Mouse (Mus musculus) thymus, adult 2 months (tissue): ENCODE results near the gene Slc38a4. TPM values are rescaled to one million over a fixed set of nuclear protein-coding genes. Genes with fewer than 3 reads are reported as not detected.

ENCODE experiments used
- DNase-seq: peaks from one replicate; pipeline ENCODE4 v3.0.0; 2021
- H3K27ac ChIP-seq: fragments of 200-500 bp; 2 replicates; pipeline ENCODE4 v1.5.1; 2012; ENCODE audit warnings: low read length, control low read depth; ENCODE audit not compliant: control insufficient read depth, insufficient read depth
- H3K27me3 ChIP-seq: fragments of 200-500 bp; 2 replicates; pipeline ENCODE4 v1.6.1; 2012; ENCODE audit warnings: mild to moderate bottlenecking, low read length, moderate library complexity, mixed read lengths; ENCODE audit not compliant: control insufficient read depth, insufficient read depth
- H3K36me3 ChIP-seq: fragments of 200-500 bp; 2 replicates; pipeline ENCODE4 v1.6.1; 2012; ENCODE audit warnings: mild to moderate bottlenecking, low read length, moderate library complexity; ENCODE audit not compliant: control insufficient read depth, insufficient read depth
- H3K4me1 ChIP-seq: fragments of 200-500 bp; replicated peaks from 2 replicates; pipeline ENCODE4 v1.6.1; 2012; ENCODE audit warnings: low read length; ENCODE audit not compliant: control insufficient read depth, insufficient read depth
- H3K4me3 ChIP-seq: fragments of 200-500 bp; 2 replicates; pipeline ENCODE4 v1.5.1; 2012; ENCODE audit warnings: mild to moderate bottlenecking, low read length, control low read depth, moderate library complexity; ENCODE audit not compliant: control insufficient read depth, insufficient read depth
- CTCF ChIP-seq: fragments of 200-500 bp; IDR thresholded peaks from 2 replicates; pipeline ENCODE4 v1.5.1; 2012; ENCODE audit warnings: mild to moderate bottlenecking, control low read depth, low read length, moderate library complexity, borderline replicate concordance; ENCODE audit not compliant: control insufficient read depth, poor library complexity, insufficient read depth; ENCODE audit errors: extremely low read depth
- POLR2A ChIP-seq: fragments of 200-500 bp; IDR thresholded peaks from 2 replicates; pipeline ENCODE4 v1.6.1; 2012; ENCODE audit warnings: mild to moderate bottlenecking, low read length, control low read depth, moderate library complexity; ENCODE audit not compliant: control insufficient read depth, poor library complexity, insufficient read depth; ENCODE audit errors: extremely low read depth
- WGBS: fragments of 180-500 bp; shearing (Covaris S2); methylation state at CpG from one replicate; pipeline ENCODE4 v1.1.7; 2018; 5-methylcytosine and 5-hydroxymethylcytosine counted together
- polyA plus RNA-seq: library from polyadenylated mRNA; depleted of rRNA; stranded (reverse); fragments of >200 nt; gene quantifications from 2 replicates; pipeline ENCODE4 v1.2.3, GENCODE M21; 2012

Gene Slc38a4
- polyA plus RNA-seq, 1 experiment, result 1.8 TPM

- WGBS, result 86% methylated on average over 5 of the region's 5 CpGs
- H3K4me1 ChIP-seq, result no peaks in the 10 kb centered on the region
- TF ChIP-seq CTCF (no peak), POLR2A (no peak)
- no peak for DNase-seq
- H3K36me3 ChIP-seq, result no peaks in the 10 kb centered on the region
- H3K27me3 ChIP-seq, result no peaks in the 10 kb centered on the region
- H3K27ac ChIP-seq, result no peak overlapping the region
- no peak overlapping the region for H3K4me3 ChIP-seq
These were observed 7.5 kb downstream of the Slc38a4 start for GRCm38 (mm10) chr15:97048267-97048666.

GRCm38 (mm10) chr15:97043921-97044320 lies 11.8 kb downstream of the Slc38a4 start:
- Histone ChIP-seq H3K36me3 (no peaks in the 10 kb centered on the region), H3K27me3 (no peaks in the 10 kb centered on the region), H3K4me1 (no peaks in the 10 kb centered on the region), H3K27ac (no peak overlapping the region), H3K4me3 (no peak overlapping the region)
- no peak for DNase-seq
- TF ChIP-seq CTCF (no peak), POLR2A (no peak)
- WGBS, result 95% methylated on average over 13 of the region's 13 CpGs

- no peaks in the 10 kb centered on the region for H3K4me1 ChIP-seq
- H3K27ac ChIP-seq, result no peak overlapping the region
- WGBS, result 89% methylated on average over 7 of the region's 7 CpGs
- no peak for DNase-seq
- TF ChIP-seq CTCF (no peak), POLR2A (no peak)
- H3K4me3 ChIP-seq, result no peak overlapping the region
- H3K36me3 ChIP-seq, result no peaks in the 10 kb centered on the region
- H3K27me3 ChIP-seq, result no peaks in the 10 kb centered on the region
These were observed 13.7 kb downstream of the Slc38a4 start for GRCm38 (mm10) chr15:97042001-97042491.

- TF ChIP-seq CTCF (no peak), POLR2A (no peak)
- Histone ChIP-seq H3K4me3 (no peak overlapping the region), H3K4me1 (no peaks in the 10 kb centered on the region), H3K27ac (no peak overlapping the region), H3K36me3 (no peaks in the 10 kb centered on the region), H3K27me3 (no peaks in the 10 kb centered on the region)
- 94% methylated on average over 9 of the region's 9 CpGs for WGBS
- DNase-seq, result no peak
These were observed 14.6 kb downstream of the Slc38a4 start for GRCm38 (mm10) chr15:97041182-97041581.

- Histone ChIP-seq H3K4me1 (no peaks in the 10 kb centered on the region), H3K27me3 (no peaks in the 10 kb centered on the region), H3K27ac (no peak overlapping the region), H3K4me3 (no peak overlapping the region), H3K36me3 (no peaks in the 10 kb centered on the region)
- no peak for TF ChIP-seq CTCF
- no peak for TF ChIP-seq POLR2A
- 63% methylated on average over 8 of the region's 8 CpGs for WGBS
- no peak for DNase-seq
These were observed 18.0 kb downstream of the Slc38a4 start for GRCm38 (mm10) chr15:97037710-97038109.

- no peak overlapping the region for H3K27ac ChIP-seq
- H3K4me1 ChIP-seq, result no peaks in the 10 kb centered on the region
- no peaks in the 10 kb centered on the region for H3K27me3 ChIP-seq
- H3K4me3 ChIP-seq, result no peak overlapping the region
- DNase-seq, result no peak
- no peaks in the 10 kb centered on the region for H3K36me3 ChIP-seq
- TF ChIP-seq CTCF (no peak), POLR2A (no peak)
- WGBS, result 90% methylated on average over 6 of the region's 6 CpGs
These were observed 19.9 kb downstream of the Slc38a4 start for GRCm38 (mm10) chr15:97035892-97036291.

GRCm38 (mm10) chr15:97033485-97033991 lies 22.2 kb downstream of the Slc38a4 start:
- 88% methylated on average over 9 of the region's 9 CpGs for WGBS
- Histone ChIP-seq H3K36me3 (no peaks in the 10 kb centered on the region), H3K27ac (no peak overlapping the region), H3K27me3 (no peaks in the 10 kb centered on the region), H3K4me1 (no peaks in the 10 kb centered on the region), H3K4me3 (no peak overlapping the region)
- no peak for DNase-seq
- no peak for TF ChIP-seq POLR2A
- TF ChIP-seq CTCF, result no peak

GRCm38 (mm10) chr15:97031886-97032285 lies 23.9 kb downstream of the Slc38a4 start:
- Histone ChIP-seq H3K4me3 (no peak overlapping the region), H3K36me3 (no peaks in the 10 kb centered on the region), H3K4me1 (no peaks in the 10 kb centered on the region), H3K27me3 (no peaks in the 10 kb centered on the region), H3K27ac (no peak overlapping the region)
- DNase-seq, result no peak
- TF ChIP-seq POLR2A (no peak), CTCF (no peak)
- 91% methylated on average over 5 of the region's 5 CpGs for WGBS
